Mouse (Mus musculus): Measurements from ENCODE around the gene Adgrg3.

GRCm38 (mm10) chr8:95017451-95017850 is at the start of gene Adgrg3:
- TF ChIP-seq E2F4 (IDR thresholded peaks at IDR 0.05; ENCODE audit: insufficient replicate concordance, low read depth, low read length) (no peak), CTCF (conservative IDR thresholded peaks at IDR 0.05 in 1 of 2, IDR thresholded peaks at IDR 0.05 in 1 of 2; ENCODE audit: low read depth in 2 of 2, low read length in 2 of 2) (no peak), ZMIZ1 (IDR thresholded peaks at IDR 0.05; ENCODE audit: low read depth, low read length) (no peak), POLR2AphosphoS2 (IDR thresholded peaks at IDR 0.05; ENCODE audit: low read depth, low read length) (no peak), NRF1 (IDR thresholded peaks at IDR 0.05; ENCODE audit: low read depth, low read length) (no peak), MAZ (IDR thresholded peaks at IDR 0.05; ENCODE audit: low read depth, low read length) (no peak), SMC3 (IDR thresholded peaks at IDR 0.05; ENCODE audit: low read depth, low read length) (no peak), EP300 (IDR thresholded peaks at IDR 0.05; ENCODE audit: low read length) (no peak), JUND (conservative IDR thresholded peaks at IDR 0.05; ENCODE audit: low read depth, low read length) (no peak), POLR2A (IDR thresholded peaks at IDR 0.05; ENCODE audit: low read depth, low read length) (no peak), ELF1 (IDR thresholded peaks at IDR 0.05; ENCODE audit: low read depth, low read length) (no peak), MAX (IDR thresholded peaks at IDR 0.05; ENCODE audit: low read length) (no peak), PAX5 (IDR thresholded peaks at IDR 0.05; ENCODE audit: low read length) (no peak), MAFK (IDR thresholded peaks at IDR 0.05; ENCODE audit: insufficient replicate concordance, low read length) (no peak)
